Mouse (Mus musculus): Measurements from ENCODE around the gene Mtf1.

Mtf1 gene

DNA sequence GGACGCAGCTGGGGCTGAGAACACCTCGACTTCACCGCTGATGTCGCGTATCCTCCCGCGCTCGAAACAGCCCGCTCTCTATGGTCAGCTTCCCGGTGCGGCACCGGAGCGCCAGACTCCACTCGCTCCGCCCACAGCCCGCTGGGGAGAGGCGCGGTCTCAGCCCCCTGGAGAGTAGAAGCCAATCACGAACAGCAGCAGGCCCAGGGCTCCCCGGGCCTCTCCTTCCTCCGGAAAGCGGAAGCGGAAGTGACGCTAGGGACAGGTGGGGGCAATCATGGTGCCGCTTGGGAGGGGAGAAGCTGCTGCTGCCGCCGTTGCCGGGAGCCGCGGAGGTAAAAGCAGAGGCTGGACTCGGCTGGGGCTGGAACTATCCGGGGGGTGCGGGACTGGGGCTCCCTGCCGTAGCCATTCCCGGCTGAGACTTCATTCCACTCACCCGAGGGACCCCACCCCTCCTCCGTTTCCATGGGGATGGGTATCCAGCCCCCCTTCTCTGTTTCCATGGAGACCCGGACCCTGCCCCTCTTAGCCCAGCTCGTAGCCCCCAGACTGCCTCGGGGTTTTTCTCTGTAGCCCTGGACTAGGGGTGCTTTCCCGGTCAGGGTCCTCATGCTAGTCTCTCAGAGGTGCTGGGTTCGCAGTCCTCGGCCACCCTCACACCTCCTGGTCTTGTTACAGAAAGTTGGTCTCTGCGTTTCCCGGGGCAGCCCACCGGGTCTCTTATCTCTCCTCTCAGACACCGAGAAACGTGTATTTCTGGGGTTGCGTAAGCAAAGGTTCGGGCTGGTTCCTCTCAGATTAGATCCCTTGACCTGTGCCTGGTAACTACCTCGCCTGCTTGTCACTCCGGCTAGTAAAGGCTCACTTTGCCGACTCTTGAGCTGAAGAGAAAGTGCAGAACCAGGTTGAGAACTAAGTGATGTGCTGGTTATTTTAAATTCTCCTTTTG is 681 bp downstream of the Mtf1 start:
- peak; percentile 100 for DNase-seq

- no peak for DNase-seq
Observed at GRCm38 (mm10) chr4:124803406-124803805, 1.5 kb downstream of the Mtf1 start.

GRCm38 (mm10) chr4:124808511-124808910 is 6.6 kb downstream of the Mtf1 start:
- peak; percentile 95 for DNase-seq

GRCm38 (mm10) chr4:124809136-124809883 is 7.4 kb downstream of the Mtf1 start:
- DNase-seq, result no peak

DNA sequence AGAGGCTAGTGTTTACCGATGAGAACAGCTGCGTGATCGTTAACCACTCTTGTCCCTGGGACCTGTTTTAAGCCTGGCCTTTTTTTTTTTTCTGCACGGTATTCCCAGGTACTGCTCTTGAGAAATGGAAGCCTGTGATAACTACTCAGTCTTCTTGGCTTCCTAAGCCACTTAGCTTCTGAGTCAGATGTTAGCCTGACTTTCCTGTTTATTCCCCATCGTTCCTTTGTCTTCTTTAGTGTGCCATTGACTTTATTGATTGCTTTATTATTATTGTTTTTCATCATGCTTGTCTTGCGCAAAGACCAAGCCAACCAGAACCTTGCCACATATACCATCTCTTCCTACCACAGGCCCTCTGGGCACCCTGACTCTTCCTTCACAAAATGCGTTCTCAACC is 8.2 kb downstream of the Mtf1 start:
- no peak for DNase-seq

- DNase-seq, result no peak
Observed at GRCm38 (mm10) chr4:124811347-124811975, 9.6 kb downstream of the Mtf1 start.

DNA sequence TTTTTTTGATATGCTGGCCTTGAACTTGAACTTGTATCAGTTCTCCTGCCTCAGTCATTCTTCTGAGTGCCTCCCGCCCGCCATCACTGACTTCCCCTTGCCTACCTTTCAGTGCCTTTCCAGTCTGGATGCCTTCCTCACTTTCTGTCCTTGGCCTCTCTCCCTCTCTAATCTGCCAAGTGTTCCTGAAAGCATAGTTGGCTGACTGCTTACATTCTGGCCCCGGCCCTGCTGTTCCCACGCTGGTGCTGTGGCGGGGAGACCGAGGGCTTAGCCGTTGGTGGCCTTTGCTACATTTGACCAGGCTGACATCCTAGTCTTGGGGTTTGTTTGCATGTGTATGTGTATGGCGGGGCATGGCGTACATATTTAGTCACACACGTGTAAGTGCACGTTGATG is 14.0 kb downstream of the Mtf1 start:
- peak; percentile 93 for DNase-seq

DNA sequence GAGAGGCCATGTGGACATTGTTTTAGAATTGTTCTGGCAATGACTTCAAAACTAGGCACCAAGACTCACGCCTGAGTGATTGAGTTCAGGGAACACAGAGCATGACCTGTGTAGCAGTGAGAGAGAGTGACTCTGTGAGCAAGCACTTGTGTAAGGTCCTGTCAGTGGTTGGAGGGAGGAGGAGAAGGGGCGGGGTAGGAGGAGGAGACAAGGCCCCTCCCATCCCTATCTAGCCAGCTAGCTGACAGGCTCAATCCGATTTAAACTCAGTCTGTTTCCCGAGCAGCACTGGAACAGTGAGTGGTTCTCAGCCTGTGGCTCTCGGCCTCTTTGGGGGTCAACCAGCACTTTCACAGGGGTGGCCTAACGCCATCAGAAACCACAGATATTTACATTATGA is 15.9 kb downstream of the Mtf1 start:
- peak; percentile 97 for DNase-seq

DNA sequence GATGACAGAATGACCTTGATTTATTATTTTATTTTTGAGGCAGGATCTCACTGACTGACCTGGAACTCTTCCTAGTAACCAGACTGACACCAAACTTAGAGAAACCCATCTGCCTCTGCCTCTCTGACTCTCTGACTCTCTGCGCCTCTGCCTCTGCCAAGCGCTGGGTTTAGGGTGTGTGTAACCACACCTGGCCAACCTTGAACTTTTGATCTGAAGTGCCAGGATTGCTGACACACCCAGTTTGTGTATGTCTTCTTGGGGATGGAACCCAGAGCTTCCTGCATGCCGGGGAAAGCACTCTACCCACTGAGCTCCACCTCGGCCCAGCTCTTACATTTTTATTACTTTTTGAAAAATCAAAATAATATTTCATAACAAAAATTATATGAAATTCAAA is 16.9 kb downstream of the Mtf1 start:
- DNase-seq, result no peak

- no peak for DNase-seq
Observed at GRCm38 (mm10) chr4:124824967-124825366, 23.1 kb downstream of the Mtf1 start.

DNA sequence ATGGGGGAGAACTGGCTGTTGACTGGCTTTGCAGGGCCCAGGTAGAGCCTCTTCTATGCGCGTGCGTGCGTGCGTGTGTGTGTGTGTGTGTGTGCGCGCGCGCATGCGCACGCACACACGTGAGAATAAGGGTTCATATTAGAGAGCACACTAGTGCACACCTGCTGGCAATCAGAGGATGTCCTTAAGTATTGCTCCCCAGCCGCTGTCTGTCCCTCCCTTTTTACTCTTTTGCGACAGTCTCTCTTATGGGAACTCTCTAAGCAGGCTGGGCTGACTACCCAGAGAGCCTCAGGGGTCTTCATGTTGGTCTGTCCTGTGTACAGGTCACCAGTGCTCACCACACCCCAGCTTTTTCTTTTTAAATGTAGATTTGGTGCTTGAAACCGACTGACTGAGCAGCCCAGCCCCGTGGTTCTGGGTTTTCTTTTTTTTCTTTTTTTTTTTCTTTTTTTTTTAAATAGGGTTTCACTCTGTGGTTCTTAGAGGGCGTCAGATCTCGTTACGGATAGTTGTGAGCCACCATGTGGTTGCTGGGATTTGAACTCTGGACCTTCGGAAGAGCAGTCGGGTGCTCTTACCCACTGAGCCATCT is 23.6 kb downstream of the Mtf1 start:
- DNase-seq, result no peak

- DNase-seq, result no peak
Observed at GRCm38 (mm10) chr4:124829671-124830070, 27.8 kb downstream of the Mtf1 start.

DNA sequence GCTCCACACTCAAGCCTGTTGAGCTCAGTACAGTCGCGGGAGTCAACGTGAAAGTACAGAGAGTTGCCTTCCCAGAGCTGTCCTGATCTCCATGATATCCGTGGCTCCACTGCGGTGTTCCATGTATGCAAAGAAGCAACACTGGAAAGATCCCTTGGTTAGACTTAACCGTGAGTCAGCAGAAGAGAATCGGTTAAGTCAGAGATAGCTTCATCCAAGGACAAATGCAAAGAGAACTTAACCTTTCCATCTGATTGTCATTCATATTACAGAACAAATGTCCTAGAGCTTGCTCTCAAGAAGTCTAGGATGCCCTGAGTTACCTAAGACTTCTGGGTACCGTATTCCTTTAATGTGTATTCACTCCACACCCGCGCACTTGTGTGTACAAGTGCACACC is 30.9 kb downstream of the Mtf1 start:
- no peak for DNase-seq

DNA sequence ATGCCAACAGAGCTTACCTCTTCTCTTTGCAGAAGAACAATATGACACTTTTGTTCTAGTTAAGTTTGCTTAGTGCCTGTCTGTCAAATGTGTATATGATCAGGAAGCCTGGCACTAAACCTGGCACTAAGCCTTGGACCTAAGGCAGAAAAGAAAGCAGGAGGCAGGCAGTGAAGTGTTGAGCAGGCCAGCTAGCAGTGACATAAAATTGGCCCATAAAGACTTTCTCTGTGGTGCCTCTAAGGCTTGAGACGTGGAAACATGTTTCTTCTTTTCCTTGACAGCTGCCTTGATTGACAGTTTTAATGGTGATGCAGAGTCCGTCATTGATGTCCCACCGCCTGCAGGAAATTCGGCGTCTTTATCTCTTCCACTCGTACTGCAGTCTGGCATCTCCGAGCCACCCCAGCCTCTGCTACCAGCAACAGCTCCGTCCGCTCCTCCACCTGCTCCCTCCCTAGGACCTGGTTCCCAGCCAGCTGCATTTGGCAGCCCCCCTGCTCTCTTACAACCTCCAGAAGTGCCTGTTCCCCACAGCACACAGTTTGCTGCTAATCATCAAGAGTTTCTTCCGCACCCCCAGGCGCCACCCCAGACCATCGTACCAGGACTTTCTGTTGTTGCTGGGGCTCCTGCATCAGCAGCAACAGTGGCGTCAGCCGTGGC is 36.3 kb downstream of the Mtf1 start:
- DNase-seq, result no peak

DNA sequence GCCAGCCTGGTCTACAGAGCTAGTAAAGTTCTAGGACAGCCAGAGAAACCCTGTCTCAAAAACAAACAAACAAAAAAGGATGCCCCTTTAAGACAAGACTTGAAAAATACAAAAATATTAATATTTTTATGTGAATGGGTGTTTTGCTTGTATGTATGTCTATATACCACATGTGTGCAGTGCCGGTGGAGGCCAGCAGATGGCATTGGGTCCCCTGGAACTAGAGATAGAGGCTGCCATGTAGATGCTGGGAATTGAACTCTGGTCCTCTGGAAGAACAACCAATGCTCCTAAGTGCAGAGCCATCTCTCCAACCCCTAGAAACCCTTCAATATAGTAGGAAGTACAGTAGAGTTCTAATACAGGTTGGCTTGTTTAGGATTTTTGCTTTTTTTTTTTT is 39.1 kb downstream of the Mtf1 start:
- DNase-seq, result no peak

GRCm38 (mm10) chr4:124843493-124843892 is 41.6 kb downstream of the Mtf1 start:
- no peak for DNase-seq

DNA sequence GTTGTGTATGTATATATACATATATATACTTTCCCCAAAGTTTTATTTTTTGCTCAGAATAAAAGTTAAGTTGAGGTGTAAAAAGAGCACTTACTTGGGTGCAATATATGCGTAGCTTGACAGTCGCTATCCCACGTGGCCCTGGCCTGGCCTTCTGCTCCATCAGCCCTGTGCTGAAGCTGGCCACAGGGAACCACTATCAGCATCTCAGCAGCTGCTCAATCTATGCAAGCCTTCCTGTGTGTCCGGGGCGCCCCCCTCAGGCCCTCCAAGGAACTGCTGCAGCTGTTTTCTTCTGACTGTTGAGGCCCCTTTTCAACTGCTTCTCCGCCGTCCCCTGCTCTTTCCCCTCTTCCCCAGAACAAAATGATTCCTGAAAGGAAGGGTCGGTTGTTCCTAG is 45.7 kb downstream of the Mtf1 start:
- peak; percentile 97 for DNase-seq

- peak; percentile 97 for DNase-seq
Observed at GRCm38 (mm10) chr4:124849631-124850260, 47.8 kb downstream of the Mtf1 start.

DNA sequence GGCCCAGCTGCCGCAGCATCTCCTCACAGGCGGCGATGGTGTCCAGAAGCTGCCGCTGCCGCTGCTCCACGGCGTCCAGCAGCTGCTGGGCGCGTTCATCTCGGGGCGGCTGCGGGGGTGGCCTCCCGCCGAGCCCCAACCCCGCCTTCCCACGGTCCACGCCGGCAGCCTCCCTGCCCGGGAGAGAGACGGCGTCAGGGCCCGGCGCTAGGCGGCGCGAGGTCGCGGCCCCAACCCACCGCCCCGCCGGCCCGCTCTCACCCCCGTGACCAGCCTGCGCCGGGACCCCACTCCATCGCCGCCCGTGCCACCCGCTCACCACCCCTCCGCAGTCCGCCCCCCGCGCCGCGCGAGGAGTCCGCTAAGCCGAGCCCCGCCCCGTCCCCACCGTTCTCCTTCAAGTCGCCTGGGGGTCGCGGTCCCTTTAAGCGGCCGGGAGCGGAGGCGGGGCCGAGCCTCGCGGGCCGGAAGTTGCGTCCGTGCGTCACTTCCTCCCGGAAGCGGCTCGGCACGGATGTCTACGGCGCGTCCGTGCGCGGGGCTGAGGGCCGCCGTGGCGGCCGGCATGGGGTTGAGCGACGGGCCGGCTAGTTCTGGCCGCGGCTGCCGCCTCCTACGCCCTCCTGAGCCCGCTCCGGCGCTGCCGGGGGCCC is 48.5 kb downstream of the Mtf1 start, which contains the start of gene Yrdc:
Yrdc (plus strand) TSS at position 419 of the 653 bp plus-strand sequence.
- DNase-seq, result peak; percentile 99

GRCm38 (mm10) chr4:124850933-124851658 is 49.2 kb downstream of the Mtf1 start, which contains the start of gene 1110065P20Rik:
1110065P20Rik (minus strand) TSS chr4:124851196.
- DNase-seq, result peak; percentile 98

DNA sequence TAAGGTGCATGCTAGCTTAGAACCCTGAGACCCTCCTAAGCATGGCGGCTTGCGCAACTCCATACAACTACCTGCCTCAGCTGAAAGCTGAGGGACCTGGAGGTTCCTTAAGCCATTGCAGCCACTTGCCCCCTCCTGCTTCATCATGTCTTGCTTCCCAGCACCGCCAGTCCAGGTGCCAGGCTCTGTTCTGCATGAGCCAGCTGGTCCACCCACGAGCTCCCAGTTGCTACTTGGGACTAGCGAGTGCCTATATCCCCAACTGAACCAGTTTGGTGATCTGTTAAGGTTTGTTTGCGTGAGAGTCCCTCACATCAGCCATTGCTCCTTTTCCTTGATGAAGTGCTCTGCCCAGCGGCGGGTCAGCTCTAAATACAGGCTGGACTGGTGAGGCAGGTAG is 54.4 kb downstream of the Mtf1 start:
- no peak for DNase-seq
